Mouse (Mus musculus) liver, postnatal 0 days (tissue): ENCODE data around the gene Icmt.
A peak's percentile ranks its signal among the peaks of the same experiment; 100 is the strongest.

Experiments
- CTCF ChIP-seq: sonication (generic); IDR thresholded peaks from 2 replicates; pipeline ENCODE4 v1.5.1; 2016; ENCODE audit warnings: antibody characterized with exemption, low read depth
- EP300 ChIP-seq: IDR thresholded peaks from 2 replicates; pipeline ENCODE4 v1.6.1; 2016; ENCODE audit warnings: antibody characterized with exemption, low read depth, mild to moderate bottlenecking

DNA sequence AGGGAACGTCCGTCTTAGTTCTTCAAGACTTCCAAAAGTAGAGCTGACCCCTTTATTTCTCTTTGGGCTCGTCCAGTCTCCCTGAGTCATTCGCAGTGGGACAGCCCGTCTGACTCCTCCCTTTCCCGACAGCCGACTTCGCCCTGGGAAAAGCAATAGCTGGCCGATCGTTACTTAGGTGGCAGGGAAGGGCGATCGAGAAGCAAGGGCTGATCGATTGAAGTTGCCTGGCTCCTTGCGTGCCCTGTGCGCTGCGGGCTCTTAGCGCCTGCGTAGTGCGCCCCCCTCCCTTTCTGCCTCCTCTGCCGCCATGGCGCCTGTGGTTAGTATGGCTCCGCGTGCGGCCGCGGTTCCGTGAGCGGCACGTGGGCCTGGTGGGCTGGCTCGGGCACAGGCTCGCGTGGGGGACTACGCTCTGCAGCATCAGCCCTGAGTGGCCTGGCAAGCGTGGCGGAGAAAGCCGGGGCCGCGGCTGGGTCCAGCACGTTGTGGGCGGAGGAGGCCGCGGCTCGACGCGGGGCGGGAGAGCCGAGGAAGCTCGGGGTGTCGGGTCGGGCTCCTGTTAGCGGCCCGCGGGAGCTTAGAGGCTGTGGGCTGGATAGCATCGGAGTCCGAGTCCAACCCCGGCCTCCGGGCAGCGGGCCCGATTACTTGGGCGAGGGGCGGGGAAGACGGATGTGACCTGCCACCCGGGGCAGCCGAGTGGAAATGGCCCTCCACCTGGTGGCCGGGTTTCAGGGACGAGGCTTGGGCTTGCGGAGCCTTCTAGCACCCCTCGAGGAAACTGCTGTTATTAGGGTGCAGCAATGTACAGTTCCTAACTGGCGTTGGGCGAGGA, 28.8 kb downstream of the Icmt start, which contains the start of gene Rpl22:
- TF ChIP-seq CTCF (peak; percentile 49), EP300 (peak; percentile 73; the same call in 1 of the 2 replicates)
